Mouse (Mus musculus) thymus, adult 2 months (tissue): ENCODE data around the gene Klf13. TPM values are rescaled to one million over a fixed set of nuclear protein-coding genes. Genes with fewer than 3 reads are reported as not detected.

Experiments
- DNase-seq: peaks from one replicate; pipeline ENCODE4 v3.0.0; 2021
- H3K27ac ChIP-seq: fragments of 200-500 bp; 2 replicates; pipeline ENCODE4 v1.5.1; 2012; ENCODE audit warnings: low read length, control low read depth; ENCODE audit not compliant: control insufficient read depth, insufficient read depth
- H3K27me3 ChIP-seq: fragments of 200-500 bp; 2 replicates; pipeline ENCODE4 v1.6.1; 2012; ENCODE audit warnings: mild to moderate bottlenecking, low read length, moderate library complexity, mixed read lengths; ENCODE audit not compliant: control insufficient read depth, insufficient read depth
- H3K36me3 ChIP-seq: fragments of 200-500 bp; 2 replicates; pipeline ENCODE4 v1.6.1; 2012; ENCODE audit warnings: mild to moderate bottlenecking, low read length, moderate library complexity; ENCODE audit not compliant: control insufficient read depth, insufficient read depth
- H3K4me1 ChIP-seq: fragments of 200-500 bp; replicated peaks from 2 replicates; pipeline ENCODE4 v1.6.1; 2012; ENCODE audit warnings: low read length; ENCODE audit not compliant: control insufficient read depth, insufficient read depth
- H3K4me3 ChIP-seq: fragments of 200-500 bp; 2 replicates; pipeline ENCODE4 v1.5.1; 2012; ENCODE audit warnings: mild to moderate bottlenecking, low read length, control low read depth, moderate library complexity; ENCODE audit not compliant: control insufficient read depth, insufficient read depth
- CTCF ChIP-seq: fragments of 200-500 bp; IDR thresholded peaks from 2 replicates; pipeline ENCODE4 v1.5.1; 2012; ENCODE audit warnings: mild to moderate bottlenecking, control low read depth, low read length, moderate library complexity, borderline replicate concordance; ENCODE audit not compliant: control insufficient read depth, poor library complexity, insufficient read depth; ENCODE audit errors: extremely low read depth
- POLR2A ChIP-seq: fragments of 200-500 bp; IDR thresholded peaks from 2 replicates; pipeline ENCODE4 v1.6.1; 2012; ENCODE audit warnings: mild to moderate bottlenecking, low read length, control low read depth, moderate library complexity; ENCODE audit not compliant: control insufficient read depth, poor library complexity, insufficient read depth; ENCODE audit errors: extremely low read depth
- WGBS: fragments of 180-500 bp; shearing (Covaris S2); methylation state at CpG from one replicate; pipeline ENCODE4 v1.1.7; 2018; 5-methylcytosine and 5-hydroxymethylcytosine counted together
- polyA plus RNA-seq: library from polyadenylated mRNA; depleted of rRNA; stranded (reverse); fragments of >200 nt; gene quantifications from 2 replicates; pipeline ENCODE4 v1.2.3, GENCODE M21; 2012

Klf13 gene
- polyA plus RNA-seq, 1 experiment: 172 TPM

GRCm38 (mm10) chr7:63879583-63879982, 59.1 kb downstream of the Klf13 start:
- H3K4me3 ChIP-seq: no peak overlapping the region
- 94% methylated on average over 6 of the region's 6 CpGs for WGBS
- H3K36me3 ChIP-seq: no peaks in the 10 kb centered on the region
- no peaks in the 10 kb centered on the region for H3K4me1 ChIP-seq
- no peak for DNase-seq
- H3K27me3 ChIP-seq: no peaks in the 10 kb centered on the region
- H3K27ac ChIP-seq: no peak overlapping the region
- TF ChIP-seq POLR2A: no peak
- TF ChIP-seq CTCF: no peak

- Histone ChIP-seq H3K4me3 (no peak overlapping the region), H3K27ac (no peak overlapping the region), H3K36me3 (no peaks in the 10 kb centered on the region), H3K4me1 (no peaks in the 10 kb centered on the region), H3K27me3 (no peaks in the 10 kb centered on the region)
- no peak for DNase-seq
- 84% methylated on average over 14 of the region's 14 CpGs for WGBS
- TF ChIP-seq CTCF (no peak), POLR2A (no peak)
These were observed 61.1 kb downstream of the Klf13 start for GRCm38 (mm10) chr7:63877610-63878009.

- Histone ChIP-seq H3K36me3 (no peaks in the 10 kb centered on the region), H3K4me1 (no peaks in the 10 kb centered on the region), H3K27ac (no peak overlapping the region), H3K27me3 (no peaks in the 10 kb centered on the region), H3K4me3 (no peak overlapping the region)
- no peak for DNase-seq
- no peak for TF ChIP-seq CTCF
- no peak for TF ChIP-seq POLR2A
- 85% methylated on average over 2 of the region's 2 CpGs for WGBS
These were observed 62.1 kb downstream of the Klf13 start for GRCm38 (mm10) chr7:63876640-63877039.

GRCm38 (mm10) chr7:63875686-63876085, 63.0 kb downstream of the Klf13 start:
- DNase-seq: no peak
- Histone ChIP-seq H3K4me3 (no peak overlapping the region), H3K27me3 (no peaks in the 10 kb centered on the region), H3K4me1 (no peaks in the 10 kb centered on the region), H3K27ac (no peak overlapping the region), H3K36me3 (no peaks in the 10 kb centered on the region)
- no peak for TF ChIP-seq POLR2A
- TF ChIP-seq CTCF: no peak

GRCm38 (mm10) chr7:63873880-63874279, 64.8 kb downstream of the Klf13 start:
- TF ChIP-seq CTCF: no peak
- no peaks in the 10 kb centered on the region for H3K36me3 ChIP-seq
- no peaks in the 10 kb centered on the region for H3K27me3 ChIP-seq
- no peak overlapping the region for H3K27ac ChIP-seq
- 94% methylated on average over 12 of the region's 12 CpGs for WGBS
- no peak for DNase-seq
- H3K4me1 ChIP-seq: no peaks in the 10 kb centered on the region
- H3K4me3 ChIP-seq: no peak overlapping the region

GRCm38 (mm10) chr7:63871698-63872097, 67.0 kb downstream of the Klf13 start:
- Histone ChIP-seq H3K27ac (no peak overlapping the region), H3K4me3 (no peak overlapping the region), H3K27me3 (no peaks in the 10 kb centered on the region), H3K4me1 (no peaks in the 10 kb centered on the region), H3K36me3 (no peaks in the 10 kb centered on the region)
- WGBS: 92% methylated on average over 6 of the region's 6 CpGs
- TF ChIP-seq POLR2A (no peak), CTCF (no peak)
- DNase-seq: no peak

GRCm38 (mm10) chr7:63868356-63868918, 70.3 kb downstream of the Klf13 start:
- DNase-seq: no peak
- no peaks in the 10 kb centered on the region for H3K36me3 ChIP-seq
- no peak overlapping the region for H3K27ac ChIP-seq
- no peaks in the 10 kb centered on the region for H3K4me1 ChIP-seq
- TF ChIP-seq POLR2A (no peak), CTCF (no peak)
- no peak overlapping the region for H3K4me3 ChIP-seq
- H3K27me3 ChIP-seq: no peaks in the 10 kb centered on the region
- WGBS: 91% methylated on average over 6 of the region's 6 CpGs
